In genomic region chr19:24673331-24673730, GRCm38 (mm10) we compare ENCODE assay signal across 16 mouse cellular contexts. TPM values are rescaled to one million over a fixed set of nuclear protein-coding genes. Genes with fewer than 3 reads are reported as not detected.
DNase-seq lines count a peak whose midpoint lies in the region; ATAC-seq and TF ChIP-seq lines count a peak whose summit lies in the region.
"Had no signal": no experiment of that assay in that cellular context is flagged by ENCODE, and none has a peak within 500 bp of the region (broad histone marks: within the 10 kb centered on the region; RNA-seq: fewer than 3 reads in every experiment).

No protein-coding gene starts in this region.

- TF ChIP-seq CTCF in intestine, postnatal 0 days (IDR thresholded peaks at IDR 0.05; ENCODE audit: low read depth) = no peak
- no peak for TF ChIP-seq CTCF in forebrain, postnatal 0 days (IDR thresholded peaks at IDR 0.05; ENCODE audit: low read depth)

- no peak overlapping the region for H3K9ac ChIP-seq in kidney, embryonic 14.5 days (ENCODE audit: low read depth, low read length)
- H3K9ac ChIP-seq in intestine, postnatal 0 days (ENCODE audit: low read depth, low read length) = no peak overlapping the region
- no peak overlapping the region for H3K9ac ChIP-seq in forebrain, postnatal 0 days
- H3K9ac ChIP-seq: forebrain, embryonic 12.5 days; liver, embryonic 13.5 days had no signal

- no peak overlapping the region for H3K27ac ChIP-seq in kidney, embryonic 14.5 days (ENCODE audit: low read depth, low read length)
- H3K27ac ChIP-seq in intestine, postnatal 0 days (ENCODE audit: low read depth, low read length) = peak overlapping the region; percentile 57
- no peak overlapping the region for H3K27ac ChIP-seq in forebrain, postnatal 0 days (ENCODE audit: low read depth, low read length)
- H3K27ac ChIP-seq: forebrain, embryonic 12.5 days; hindbrain, postnatal 0 days; limb, embryonic 10.5 days; liver, embryonic 13.5 days had no signal

- no peak; the same call in 1 of the 2 replicates for ATAC-seq in kidney, embryonic 14.5 days (ENCODE audit: low FRiP score, low TSS enrichment)
- ATAC-seq in intestine, postnatal 0 days = no peak; the same call in 1 of the 2 replicates
- no peak for ATAC-seq in forebrain, postnatal 0 days
- ATAC-seq: hindbrain, postnatal 0 days had no signal

- no peak overlapping the region for H3K4me3 ChIP-seq in kidney, embryonic 14.5 days (ENCODE audit: low read length)
- H3K4me3 ChIP-seq in intestine, postnatal 0 days (ENCODE audit: low read depth, low read length) = no peak overlapping the region
- H3K4me3 ChIP-seq in forebrain, postnatal 0 days (ENCODE audit: low read depth, low read length) = no peak overlapping the region
- H3K4me3 ChIP-seq: forebrain, embryonic 12.5 days; limb, embryonic 10.5 days; liver, embryonic 13.5 days had no signal

- no peak overlapping the region for H3K4me2 ChIP-seq in kidney, embryonic 14.5 days (replicated peaks; ENCODE audit: low read depth, low read length)
- peak overlapping the region; percentile 60 for H3K4me2 ChIP-seq in intestine, postnatal 0 days (replicated peaks; ENCODE audit: low read depth)
- no peak overlapping the region for H3K4me2 ChIP-seq in forebrain, postnatal 0 days (ENCODE audit: low read depth)
- H3K4me2 ChIP-seq: forebrain, embryonic 12.5 days; liver, embryonic 13.5 days had no signal

- peaks cover 22% of the 10 kb centered on the region; the same call in 1 of the 2 replicates for H3K4me1 ChIP-seq in kidney, embryonic 14.5 days (ENCODE audit: control insufficient read depth, insufficient read depth, low read length)
- H3K4me1 ChIP-seq in intestine, postnatal 0 days (replicated peaks; ENCODE audit: control insufficient read depth, insufficient read depth, low read length) = peaks cover 6% of the 10 kb centered on the region; the same call in 1 of the 2 replicates
- no peaks in the 10 kb centered on the region for H3K4me1 ChIP-seq in forebrain, postnatal 0 days (ENCODE audit: insufficient read depth)
- H3K4me1 ChIP-seq: forebrain, embryonic 12.5 days; liver, embryonic 13.5 days had no signal

- no peaks in the 10 kb centered on the region for H3K9me3 ChIP-seq in kidney, embryonic 14.5 days (ENCODE audit: control insufficient read depth, low read length)
- no peaks in the 10 kb centered on the region for H3K9me3 ChIP-seq in intestine, postnatal 0 days (ENCODE audit: control insufficient read depth)
- no peaks in the 10 kb centered on the region for H3K9me3 ChIP-seq in forebrain, postnatal 0 days (ENCODE audit: low read length)
- H3K9me3 ChIP-seq: forebrain, embryonic 12.5 days; liver, embryonic 13.5 days had no signal

- 76% methylated on average over 10 of the region's 10 CpGs for WGBS in kidney, embryonic 14.5 days
- WGBS in intestine, postnatal 0 days = 47% methylated on average over 10 of the region's 10 CpGs
- WGBS in forebrain, postnatal 0 days = 74% methylated on average over 10 of the region's 10 CpGs

- H3K36me3 ChIP-seq in kidney, embryonic 14.5 days (ENCODE audit: control insufficient read depth, insufficient read depth, low read length) = no peaks in the 10 kb centered on the region
- H3K36me3 ChIP-seq in intestine, postnatal 0 days (ENCODE audit: control insufficient read depth, insufficient read depth) = no peaks in the 10 kb centered on the region
- H3K36me3 ChIP-seq in forebrain, postnatal 0 days (ENCODE audit: insufficient read depth) = no peaks in the 10 kb centered on the region
- H3K36me3 ChIP-seq: forebrain, embryonic 12.5 days; limb, embryonic 10.5 days; liver, embryonic 13.5 days had no signal

- DNase-seq in kidney, adult 18-20 months = peak; percentile 35
- peak; percentile 54 for DNase-seq in kidney, postnatal 14 days
- peak; percentile 38 for DNase-seq in lung, postnatal 25 days (ENCODE audit: low spot score)
- DNase-seq in forebrain, postnatal 0 days = no peak
- no peak for DNase-seq in adipocyte (ENCODE audit: low spot score)
- DNase-seq: cerebellum, adult 11 months; liver, embryonic 13.5 days; right cerebral cortex, postnatal 25 days; thymus, postnatal 25 days had no signal

- H3K27me3 ChIP-seq in kidney, embryonic 14.5 days (ENCODE audit: control insufficient read depth, insufficient read depth, low read length) = no peaks in the 10 kb centered on the region
- no peaks in the 10 kb centered on the region for H3K27me3 ChIP-seq in intestine, postnatal 0 days (replicated peaks; ENCODE audit: control insufficient read depth, insufficient read depth, low read length)
- H3K27me3 ChIP-seq in forebrain, postnatal 0 days (ENCODE audit: insufficient read depth, low read length) = no peaks in the 10 kb centered on the region
- H3K27me3 ChIP-seq: forebrain, embryonic 12.5 days; liver, embryonic 13.5 days had no signal

RNA-seq across cellular contexts. Expression of gene Tmem252, which starts 0.5 kb away (rescaled TPM):
- 2.8 and 3.3 TPM in 2 replicates for polyA plus RNA-seq in kidney, embryonic 14.5 days (2014; fragmentation: Nextera tagmentation; extraction: Ambion mirVana)
- 9.3 and 11.3 TPM in 2 replicates for polyA plus RNA-seq in intestine, postnatal 0 days (2015; fragmentation: Nextera tagmentation; extraction: Ambion mirVana)
- total RNA-seq in forebrain, postnatal 0 days (2014; rRNA removed) = 0.62 and 1.2 TPM in 2 replicates
- polyA plus RNA-seq in forebrain, postnatal 0 days (2015; fragmentation: Nextera tagmentation; extraction: Ambion mirVana) = 0.83 and 0.98 TPM in 2 replicates
- total RNA-seq: common myeloid progenitor, adult 5-6 weeks; megakaryocyte-erythroid progenitor cell, adult 5-6 weeks had no signal

Comparison
In these comparisons a context has a peak if more than half of its experiments do, and no peak if none do; other contexts are left out.
1. DNase-seq: peak in kidney, adult 18-20 months (single experiment), kidney, postnatal 14 days (single experiment) and lung, postnatal 25 days (single experiment); none in forebrain, postnatal 0 days (single experiment) and adipocyte (single experiment).